Mouse (Mus musculus): ENCODE measurements around the gene Rnaseh2b.

- TF ChIP-seq POLR2A (IDR thresholded peaks at IDR 0.05; ENCODE audit: control insufficient read depth, extremely low read depth, insufficient read depth, low read length, poor library complexity), result no peak
- no peak for TF ChIP-seq CTCF (IDR thresholded peaks at IDR 0.05; ENCODE audit: borderline replicate concordance, control insufficient read depth, extremely low read depth, insufficient read depth, low read length, poor library complexity)
Observed at GRCm38 (mm10) chr14:62311672-62312071, 19.3 kb downstream of the Rnaseh2b start.
